Mouse (Mus musculus) cerebellum, adult 2 months (tissue): ENCODE measurements around the gene Llph.

ENCODE experiments used
- CTCF ChIP-seq: fragments of 200-500 bp; IDR thresholded peaks from 2 replicates; pipeline ENCODE4 v1.5.1; 2011; ENCODE audit warnings: low read depth, mild to moderate bottlenecking, control low read depth, low read length, moderate library complexity, borderline replicate concordance; ENCODE audit not compliant: insufficient read depth
- POLR2A ChIP-seq: fragments of 200-500 bp; IDR thresholded peaks from 2 replicates; pipeline ENCODE4 v1.6.1; 2011; ENCODE audit warnings: low read length, control low read depth, borderline replicate concordance; ENCODE audit not compliant: insufficient read depth

DNA sequence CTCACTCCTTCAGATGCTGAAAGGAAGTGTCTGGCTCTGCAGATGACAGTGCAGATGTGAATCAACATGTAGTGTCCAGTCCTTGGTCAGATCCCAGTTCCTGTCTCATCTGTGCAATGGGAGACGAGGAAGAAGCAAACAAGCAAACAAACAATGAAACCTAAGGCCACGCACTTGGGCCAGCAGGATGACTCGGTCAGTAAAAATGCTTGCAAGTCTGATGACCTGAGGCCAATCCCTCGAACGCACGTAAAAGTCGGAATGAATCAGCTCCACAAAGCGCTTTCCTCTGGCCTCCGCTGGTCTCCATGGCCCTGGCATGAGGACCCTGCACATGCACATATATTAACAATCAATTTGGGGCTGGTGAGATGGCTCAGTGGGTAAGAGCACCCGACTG, 7.9 kb upstream of the Llph start:
- TF ChIP-seq CTCF (no peak), POLR2A (no peak)
